Mouse (Mus musculus): ENCODE measurements around the gene Plpp6. TPM values are rescaled to one million over a fixed set of nuclear protein-coding genes. Genes with fewer than 3 reads are reported as not detected.
A peak's percentile ranks its signal among the peaks of the same experiment; 100 is the strongest.

Gene Plpp6
- total RNA-seq, 2 experiments from 2014 or later, result 1.8 to 1.9 TPM

GRCm38 (mm10) chr19:28951251-28951650, 12.5 kb upstream of the Plpp6 start:
- intact Hi-C loops (cut with DNase I), result no loop called here
- no peak for DNase-seq
- Histone ChIP-seq H3K4me3 (no peak overlapping the region), H3K27ac (no peak overlapping the region)
- TF ChIP-seq CTCF (IDR thresholded peaks at IDR 0.05), result no peak

GRCm38 (mm10) chr19:28963113-28963512, 640 bp upstream of the Plpp6 start:
- no peak for TF ChIP-seq CTCF (IDR thresholded peaks at IDR 0.05)
- Histone ChIP-seq H3K27ac (peak overlapping the region; percentile 85), H3K4me3 (peak overlapping the region; percentile 93)
- intact Hi-C loops (cut with DNase I), result loop anchor here (1.0 kb wide), 1 partner anchor 392 kb away; no protein-coding TSS in a partner anchor
- no peak for DNase-seq

GRCm38 (mm10) chr19:28963513-28963841, 276 bp upstream of the Plpp6 start:
- intact Hi-C loops (cut with DNase I), result loop anchor here (1.0 kb wide), 1 partner anchor 392 kb away; no protein-coding TSS in a partner anchor
- no peak for DNase-seq
- TF ChIP-seq CTCF (IDR thresholded peaks at IDR 0.05), result no peak
- H3K27ac ChIP-seq, result peak overlapping the region; percentile 85
- H3K4me3 ChIP-seq, result peak overlapping the region; percentile 93

GRCm38 (mm10) chr19:28964552-28964903, 775 bp downstream of the Plpp6 start:
- H3K4me3 ChIP-seq, result peak overlapping the region; percentile 93
- peak overlapping the region; percentile 85 for H3K27ac ChIP-seq
- TF ChIP-seq CTCF (IDR thresholded peaks at IDR 0.05), result no peak
- intact Hi-C loops (cut with DNase I), result no loop called here
- no peak for DNase-seq

- DNase-seq, result no peak
- Histone ChIP-seq H3K4me3 (no peak within 1 kb of the TSS), H3K27ac (no peak within 1 kb of the TSS; the same call in 1 of the 2 replicates)
- no peak for TF ChIP-seq CTCF (IDR thresholded peaks at IDR 0.05)
- intact Hi-C loops (cut with DNase I), result no loop called here
Observed at GRCm38 (mm10) chr19:28967652-28968051, 3.9 kb downstream of the Plpp6 start, which contains the start of gene 4430402I18Rik. Gene 4430402I18Rik, minus strand, starts transcription at chr19:28967800.

GRCm38 (mm10) chr19:28968178-28968577, 4.4 kb downstream of the Plpp6 start:
- TF ChIP-seq CTCF (IDR thresholded peaks at IDR 0.05), result no peak
- intact Hi-C loops (cut with DNase I), result no loop called here
- Histone ChIP-seq H3K4me3 (no peak overlapping the region), H3K27ac (no peak overlapping the region; the same call in 1 of the 2 replicates)
- DNase-seq, result no peak

GRCm38 (mm10) chr19:28969231-28969630, 5.5 kb downstream of the Plpp6 start:
- intact Hi-C loops (cut with DNase I), result no loop called here
- no peak for TF ChIP-seq CTCF (IDR thresholded peaks at IDR 0.05)
- Histone ChIP-seq H3K27ac (peak overlapping the region; percentile 69; the same call in 1 of the 2 replicates), H3K4me3 (no peak overlapping the region)
- no peak for DNase-seq

- no peak for TF ChIP-seq CTCF (IDR thresholded peaks at IDR 0.05)
- H3K27ac ChIP-seq, result peak overlapping the region; percentile 69
- H3K4me3 ChIP-seq, result peak overlapping the region; percentile 19; the same call in 1 of the 2 replicates
- DNase-seq, result no peak
- intact Hi-C loops (cut with DNase I), result loop anchor here (5.0 to 10.0 kb wide), 2 partner anchors 282 to 535 kb away; partner anchors contain the start of gene Jak2
Observed at GRCm38 (mm10) chr19:28970251-28970650, 6.5 kb downstream of the Plpp6 start.

GRCm38 (mm10) chr19:28974862-28975611, 11.3 kb downstream of the Plpp6 start:
- TF ChIP-seq CTCF (IDR thresholded peaks at IDR 0.05), result peak; percentile 98; the same call in 1 of the 2 replicates
- intact Hi-C loops (cut with DNase I), result loop anchor here (1.0 to 10.0 kb wide), 4 partner anchors 87 to 530 kb away; partner anchors contain the start of gene Jak2
- Histone ChIP-seq H3K4me3 (peak overlapping the region; percentile 76), H3K27ac (peak overlapping the region; percentile 58)
- peak; percentile 87 for DNase-seq

GRCm38 (mm10) chr19:28982617-28983016, 18.9 kb downstream of the Plpp6 start:
- intact Hi-C loops (cut with DNase I), result no loop called here
- Histone ChIP-seq H3K27ac (no peak overlapping the region), H3K4me3 (no peak overlapping the region)
- no peak for DNase-seq
- no peak for TF ChIP-seq CTCF (IDR thresholded peaks at IDR 0.05)

GRCm38 (mm10) chr19:28989515-28989914, 25.8 kb downstream of the Plpp6 start:
- no peak for TF ChIP-seq CTCF (IDR thresholded peaks at IDR 0.05)
- intact Hi-C loops (cut with DNase I), result no loop called here
- H3K27ac ChIP-seq, result peak overlapping the region; percentile 97
- DNase-seq, result no peak
- H3K4me3 ChIP-seq, result peak overlapping the region; percentile 88

- no peak for TF ChIP-seq CTCF (IDR thresholded peaks at IDR 0.05)
- H3K4me3 ChIP-seq, result peak within 1 kb of the TSS; percentile 88
- H3K27ac ChIP-seq, result peak within 1 kb of the TSS; percentile 97
- DNase-seq, result peak; percentile 100
- intact Hi-C loops (cut with DNase I), result loop anchor here (5.0 kb wide), 2 partner anchors 57 to 978 kb away; partner anchors contain the start of genes Ak3 and Rfx3
Observed at GRCm38 (mm10) chr19:28990194-28990589, 26.4 kb downstream of the Plpp6 start, which contains the start of gene Cdc37l1. Gene Cdc37l1, plus strand, starts transcription at chr19:28990352.

GRCm38 (mm10) chr19:28990590-28991221, 27.0 kb downstream of the Plpp6 start:
- intact Hi-C loops (cut with DNase I), result loop anchor here (5.0 kb wide), 2 partner anchors 57 to 978 kb away; partner anchors contain the start of genes Ak3 and Rfx3
- H3K4me3 ChIP-seq, result peak overlapping the region; percentile 88
- H3K27ac ChIP-seq, result peak overlapping the region; percentile 97
- DNase-seq, result peak; percentile 30
- no peak for TF ChIP-seq CTCF (IDR thresholded peaks at IDR 0.05)
